In the genomic region with DNA sequence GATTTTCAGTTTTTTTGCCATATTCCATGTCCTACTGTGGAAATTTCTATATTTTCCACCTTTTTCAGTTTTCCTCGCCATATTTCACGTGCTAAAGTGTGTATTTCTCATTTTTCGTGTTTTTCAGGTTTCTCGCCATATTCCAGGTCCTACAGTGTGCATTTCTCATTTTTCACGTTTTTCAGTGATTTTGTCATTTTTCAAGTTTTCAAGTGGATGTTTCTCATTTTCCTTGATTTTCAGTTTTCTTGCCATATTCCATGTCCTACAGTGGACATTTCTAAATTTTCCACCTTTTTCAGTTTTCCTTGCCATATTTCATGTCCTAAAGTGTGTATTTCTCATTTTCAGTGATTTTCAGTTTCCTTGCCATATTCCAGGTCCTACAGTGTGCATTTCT, we compare ENCODE assay signal across 14 mouse cellular contexts. TPM values are rescaled to one million over a fixed set of nuclear protein-coding genes. Genes with fewer than 3 reads are reported as not detected.
DNase-seq lines count a peak whose midpoint lies in the region.
"Had no signal": no experiment of that assay in that cellular context is flagged by ENCODE, and none has a peak within 500 bp of the region (broad histone marks: within the 10 kb centered on the region; RNA-seq: fewer than 3 reads in every experiment).

No protein-coding gene starts in this region.

- peak; percentile 20 to 38 for DNase-seq in cerebellum, postnatal 4 days (ENCODE audit: low spot score in 2 of 2)
- DNase-seq in gastrocnemius, postnatal 10 days: peak; percentile 15
- peak; percentile 60 for DNase-seq in kidney, postnatal 14 days

RNA-seq across cellular contexts. Expression of a gene that starts 0.9 kb away (rescaled TPM):
- not detected for total RNA-seq in gastrocnemius, postnatal 10 days (2021)
- total RNA-seq: CH12.LX, ES-E14 had no signal

RNA-seq across cellular contexts. Expression of a gene that starts 2.8 kb away (rescaled TPM):
- total RNA-seq in gastrocnemius, postnatal 10 days (2021): 1 to 10 TPM in 1 of 2 experiments, under 1 TPM in 1; 0.94 to 1.6 TPM

RNA-seq across cellular contexts. Expression of a gene that starts 8.3 kb away (rescaled TPM):
- not detected for total RNA-seq in gastrocnemius, postnatal 10 days (2021)
- total RNA-seq: adrenal gland, adult 18-20 months; adrenal gland, adult 2 months; adrenal gland, adult 8-10 months; adrenal gland, postnatal 10 days; adrenal gland, postnatal 14 days; adrenal gland, postnatal 25 days; adrenal gland, postnatal 36 days; adrenal gland, postnatal 4 days; CH12.LX; ES-E14; MEL had no signal

RNA-seq across cellular contexts. Expression of a gene that starts 8.9 kb away (rescaled TPM):
- total RNA-seq in gastrocnemius, postnatal 10 days (2021): 1 to 10 TPM in 1 of 2 experiments, not detected in 1; 1.3 TPM

RNA-seq across cellular contexts. Expression of a gene that starts 10.5 kb away (rescaled TPM):
- not detected for total RNA-seq in gastrocnemius, postnatal 10 days (2021)
- total RNA-seq: adrenal gland, adult 18-20 months; adrenal gland, adult 2 months; adrenal gland, adult 8-10 months; adrenal gland, postnatal 10 days; adrenal gland, postnatal 14 days; adrenal gland, postnatal 25 days; adrenal gland, postnatal 36 days; adrenal gland, postnatal 4 days; CH12.LX; ES-E14; MEL had no signal
